Mouse (Mus musculus): Measurements from ENCODE around the gene Pdcd1lg2.

- TF ChIP-seq POLR2A (IDR thresholded peaks at IDR 0.05; ENCODE audit: borderline replicate concordance, low read depth, low read length) = no peak
- no peak for TF ChIP-seq CTCF (IDR thresholded peaks at IDR 0.05; ENCODE audit: low read depth, low read length)
Measured at GRCm38 (mm10) chr19:29366226-29366968, 44.3 kb upstream of the Pdcd1lg2 start.

All from bone marrow macrophage, adult 2 months (primary cell).